Mouse (Mus musculus) midbrain, embryonic 10.5 days (tissue): ENCODE measurements at regions not wholly inside any gene's neighbourhood (a gene's known extent, or its start where the extent isn't known, plus 50 kb on each side); places are given as distances from the start of the nearest gene placed in this dataset.
"Not testable (repeated sequence)": the region's sequence is repeated elsewhere in the genome, so short reads cannot be mapped to it uniquely, and the experiment has no call there.

ENCODE experiments used
- DNase-seq: peaks from one replicate; pipeline ENCODE4 v3.0.0-alpha.2; 2017; ENCODE audit warnings: low spot score
- H3K27ac ChIP-seq: fragments of 300-500 bp; sonication (generic); replicated peaks from 2 replicates; pipeline ENCODE4 v1.5.1; 2016; ENCODE audit warnings: mild to moderate bottlenecking
- H3K27me3 ChIP-seq: fragments of 300-500 bp; sonication (generic); 2 replicates; pipeline ENCODE4 v1.6.1; 2016; ENCODE audit warnings: low read depth, mild to moderate bottlenecking; ENCODE audit not compliant: poor library complexity, severe bottlenecking
- H3K36me3 ChIP-seq: fragments of 300-500 bp; sonication (generic); 2 replicates; pipeline ENCODE4 v1.6.1; 2016; ENCODE audit warnings: mild to moderate bottlenecking, moderate library complexity
- H3K4me1 ChIP-seq: fragments of 300-500 bp; sonication (generic); 2 replicates; pipeline ENCODE4 v1.6.1; 2016
- H3K4me3 ChIP-seq: fragments of 300-500 bp; sonication (generic); 2 replicates; pipeline ENCODE4 v1.5.1; 2016; ENCODE audit warnings: mild to moderate bottlenecking, moderate library complexity
- H3K9me3 ChIP-seq: fragments of 300-500 bp; sonication (generic); replicated peaks from 2 replicates; pipeline ENCODE4 v1.6.1; 2016; ENCODE audit warnings: mild to moderate bottlenecking
- WGBS: fragments of 180-500 bp; shearing (Covaris S2); methylation state at CpG from one replicate; pipeline ENCODE4 v1.1.7; 2016; 5-methylcytosine and 5-hydroxymethylcytosine counted together

DNA sequence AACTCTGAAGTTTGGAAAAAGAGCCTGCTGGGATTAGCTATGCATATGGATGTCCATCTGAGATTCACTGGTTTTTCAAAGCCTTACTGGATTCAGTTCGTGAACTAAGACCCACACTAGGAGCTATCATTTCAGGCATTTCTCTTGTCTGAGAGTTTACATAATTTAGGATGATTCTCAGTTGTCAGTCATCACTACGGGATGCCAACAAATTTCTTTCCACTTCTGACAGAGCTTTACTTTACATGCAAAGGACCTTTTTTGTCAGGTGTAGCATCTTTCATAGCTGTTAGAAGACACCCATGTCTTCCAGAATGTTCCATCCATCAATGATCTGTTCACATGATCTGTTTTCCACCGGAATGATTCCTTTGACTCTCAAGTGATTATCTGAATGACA, 154.4 kb downstream of the Gm31371 start:
- H3K4me3 ChIP-seq, H3K9me3 ChIP-seq, H3K27me3 ChIP-seq, DNase-seq, H3K4me1 ChIP-seq, H3K27ac ChIP-seq, H3K36me3 ChIP-seq: not testable (repeated sequence)
- 75% methylated on average over 2 of the region's 3 CpGs for WGBS

GRCm38 (mm10) chr8:20098121-20098520, 194.9 kb downstream of the Gm31371 start:
- not testable (repeated sequence) for H3K36me3 ChIP-seq, H3K27me3 ChIP-seq, H3K27ac ChIP-seq, H3K4me1 ChIP-seq, DNase-seq, H3K4me3 ChIP-seq
- peaks cover 15% of the 10 kb centered on the region for H3K9me3 ChIP-seq
- 82% methylated on average over 5 of the region's 5 CpGs for WGBS

GRCm38 (mm10) chr8:20100241-20100640, 197.0 kb downstream of the Gm31371 start:
- not testable (repeated sequence) for H3K4me1 ChIP-seq, H3K27me3 ChIP-seq, H3K36me3 ChIP-seq, H3K4me3 ChIP-seq, H3K27ac ChIP-seq
- H3K9me3 ChIP-seq: peaks cover 15% of the 10 kb centered on the region
- WGBS: no CpG with 5 or more reads among the region's 1 CpGs
- peak; percentile 11 for DNase-seq

DNA sequence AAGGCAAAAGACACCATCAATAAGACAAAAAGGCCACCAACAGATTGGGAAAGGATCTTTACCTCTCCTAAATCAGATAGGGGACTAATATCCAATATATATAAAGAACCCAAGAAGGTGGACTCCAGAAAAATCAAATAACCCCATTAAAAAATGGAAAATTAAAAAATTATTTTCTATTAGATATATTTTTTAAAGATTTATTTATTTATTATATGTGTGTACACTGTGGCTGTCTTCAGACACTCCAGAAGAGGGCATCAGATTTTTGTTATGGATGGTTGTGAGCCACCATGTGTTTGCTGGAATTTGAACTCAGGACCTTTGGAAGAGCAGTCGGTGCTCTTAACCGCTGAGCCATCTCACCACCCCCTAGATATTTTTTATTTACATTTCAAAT, 199.2 kb downstream of the Gm31371 start:
- DNase-seq, H3K27me3 ChIP-seq, H3K4me3 ChIP-seq, H3K4me1 ChIP-seq, H3K9me3 ChIP-seq, H3K27ac ChIP-seq, H3K36me3 ChIP-seq: not testable (repeated sequence)
- no CpG with 5 or more reads among the region's 2 CpGs for WGBS

DNA sequence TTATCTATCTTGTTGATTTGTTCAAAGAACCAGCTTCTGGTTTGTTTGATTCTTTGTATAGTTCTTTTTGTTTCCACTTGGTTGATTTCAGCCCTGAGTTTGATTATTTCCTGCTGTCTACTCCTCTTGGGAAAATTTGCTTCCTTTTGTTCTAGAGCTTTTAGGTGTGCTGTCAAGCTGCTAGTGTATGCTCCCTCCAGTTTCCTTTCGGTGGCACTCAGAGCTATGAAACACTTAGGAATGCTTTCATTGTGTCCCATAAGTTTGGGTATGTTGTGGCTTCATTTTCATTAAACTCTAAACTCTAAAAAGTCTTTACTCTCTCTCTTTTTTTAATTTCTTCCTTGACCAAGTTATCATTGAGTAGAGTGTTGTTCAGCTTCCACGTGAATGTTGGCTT, 204.0 kb downstream of the Gm31371 start:
- not testable (repeated sequence) for H3K4me3 ChIP-seq, H3K27me3 ChIP-seq, H3K9me3 ChIP-seq, H3K27ac ChIP-seq, DNase-seq, H3K4me1 ChIP-seq, H3K36me3 ChIP-seq
- 80% methylated on average over 1 of the region's 2 CpGs for WGBS

- not testable (repeated sequence) for H3K4me3 ChIP-seq, H3K36me3 ChIP-seq, H3K4me1 ChIP-seq, H3K27ac ChIP-seq, DNase-seq, H3K27me3 ChIP-seq
- WGBS: 80% methylated on average over 2 of the region's 2 CpGs
- peaks cover 12% of the 10 kb centered on the region; the same call in 1 of the 2 replicates for H3K9me3 ChIP-seq
These were observed 213.6 kb downstream of the Gm31371 start for GRCm38 (mm10) chr8:20116785-20117184.

DNA sequence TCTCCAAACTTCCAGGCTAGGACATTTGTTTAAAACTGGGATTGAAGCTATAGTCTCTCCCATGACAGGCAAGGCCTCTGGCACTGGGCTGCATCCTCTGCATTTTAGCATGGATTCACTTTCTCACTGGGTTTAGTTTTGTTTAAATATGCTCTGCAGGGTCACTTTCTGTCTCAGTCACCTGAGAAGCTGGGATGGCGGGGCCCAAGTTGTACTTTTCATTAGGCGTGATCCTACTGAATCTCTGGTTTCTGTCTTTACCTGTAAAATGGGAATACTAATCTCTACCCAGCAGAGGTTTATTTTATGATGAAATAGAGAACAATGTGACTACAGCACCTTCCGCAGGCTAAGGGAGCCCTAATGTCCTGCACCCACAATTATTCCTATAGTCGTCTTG, 216.4 kb downstream of the Gm31371 start:
- H3K36me3 ChIP-seq, H3K27me3 ChIP-seq, H3K4me3 ChIP-seq, H3K27ac ChIP-seq, H3K4me1 ChIP-seq: not testable (repeated sequence)
- H3K9me3 ChIP-seq: peaks cover 13% of the 10 kb centered on the region; the same call in 1 of the 2 replicates
- WGBS: 76% methylated on average over 4 of the region's 4 CpGs
- DNase-seq: peak; percentile 1

DNA sequence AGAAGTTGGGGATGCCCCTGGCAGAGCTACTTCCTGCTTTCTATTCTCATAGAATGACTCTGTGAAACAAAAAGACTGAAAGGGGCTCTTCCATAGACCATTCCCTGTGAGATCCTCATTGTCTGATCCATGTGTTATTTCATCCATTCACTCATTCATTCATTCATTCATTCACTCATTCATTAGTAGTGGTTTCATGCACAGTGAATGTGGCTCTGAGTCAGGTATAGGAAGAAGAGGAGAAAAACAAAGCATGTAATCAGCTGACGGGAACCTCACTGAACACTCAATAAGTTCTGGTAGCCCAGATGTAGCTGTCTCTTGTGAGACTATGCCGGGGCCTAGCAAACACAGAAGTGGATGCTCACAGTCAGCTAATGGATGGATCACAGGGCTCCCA, 217.0 kb downstream of the Gm31371 start:
- WGBS: 89% methylated on average over 2 of the region's 2 CpGs
- H3K27me3 ChIP-seq, H3K27ac ChIP-seq, DNase-seq, H3K4me1 ChIP-seq, H3K4me3 ChIP-seq, H3K36me3 ChIP-seq: not testable (repeated sequence)
- H3K9me3 ChIP-seq: peaks cover 13% of the 10 kb centered on the region; the same call in 1 of the 2 replicates

- H3K4me3 ChIP-seq, H3K27me3 ChIP-seq, H3K4me1 ChIP-seq, H3K36me3 ChIP-seq, H3K27ac ChIP-seq: not testable (repeated sequence)
- peaks cover 13% of the 10 kb centered on the region; the same call in 1 of the 2 replicates for H3K9me3 ChIP-seq
- DNase-seq: peak; percentile 10
- 93% methylated on average over 10 of the region's 11 CpGs for WGBS
These were observed 218.3 kb downstream of the Gm31371 start for GRCm38 (mm10) chr8:20121391-20121909.

DNA sequence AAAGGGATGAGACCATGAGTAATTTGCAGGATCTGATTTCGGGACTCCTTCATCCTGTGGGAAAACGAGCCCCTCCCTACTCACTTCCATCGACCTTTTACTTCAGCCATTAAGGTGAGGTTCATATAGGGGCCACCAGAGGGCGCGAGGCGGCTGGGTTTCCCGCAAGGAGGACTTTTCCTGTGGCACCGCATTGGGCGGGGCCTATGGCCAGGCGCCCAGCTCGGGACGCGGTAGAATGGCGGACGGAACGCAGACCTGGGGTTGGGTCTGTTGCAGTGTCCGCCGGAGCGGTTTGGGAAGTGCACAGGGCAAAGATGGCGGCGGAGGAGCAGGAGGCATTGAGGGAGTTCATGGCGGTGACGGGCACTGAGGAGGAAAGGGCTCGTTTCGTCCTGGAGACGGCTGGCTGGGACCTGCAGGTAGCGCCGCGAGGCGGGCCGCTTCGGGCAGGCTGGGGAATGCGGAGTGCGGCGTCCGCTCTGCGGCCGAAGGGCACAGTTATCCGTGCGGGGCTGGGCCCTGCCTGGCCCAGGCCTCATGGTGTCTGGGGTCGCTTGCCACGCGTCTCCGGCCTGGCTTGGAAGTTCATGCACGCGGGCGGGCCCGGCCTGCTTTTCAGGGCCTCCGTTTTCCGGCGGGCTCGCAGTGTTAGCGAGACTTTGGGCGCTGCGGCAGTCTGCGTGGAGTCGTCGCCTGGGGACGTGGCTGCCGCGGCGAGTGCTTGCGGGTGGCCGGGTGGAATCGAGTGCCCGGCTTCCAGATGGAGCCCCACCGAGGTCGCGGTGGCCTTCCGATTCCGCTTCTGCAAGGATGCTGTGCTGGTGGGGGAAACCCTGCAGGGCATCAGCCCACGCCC, 219.1 kb downstream of the Gm31371 start:
- peak overlapping the region; percentile 61 for H3K4me3 ChIP-seq
- H3K4me1 ChIP-seq, H3K27me3 ChIP-seq, H3K36me3 ChIP-seq: not testable (repeated sequence)
- 14% methylated on average over 70 of the region's 72 CpGs for WGBS
- peak overlapping the region; percentile 89 for H3K27ac ChIP-seq
- DNase-seq: peak; percentile 93
- H3K9me3 ChIP-seq: peaks cover 13% of the 10 kb centered on the region; the same call in 1 of the 2 replicates

GRCm38 (mm10) chr8:20123545-20123944, 220.4 kb downstream of the Gm31371 start:
- not testable (repeated sequence) for H3K27me3 ChIP-seq, DNase-seq, H3K4me3 ChIP-seq, H3K4me1 ChIP-seq, H3K27ac ChIP-seq, H3K36me3 ChIP-seq
- 89% methylated on average over 5 of the region's 5 CpGs for WGBS
- H3K9me3 ChIP-seq: peaks cover 13% of the 10 kb centered on the region; the same call in 1 of the 2 replicates

DNA sequence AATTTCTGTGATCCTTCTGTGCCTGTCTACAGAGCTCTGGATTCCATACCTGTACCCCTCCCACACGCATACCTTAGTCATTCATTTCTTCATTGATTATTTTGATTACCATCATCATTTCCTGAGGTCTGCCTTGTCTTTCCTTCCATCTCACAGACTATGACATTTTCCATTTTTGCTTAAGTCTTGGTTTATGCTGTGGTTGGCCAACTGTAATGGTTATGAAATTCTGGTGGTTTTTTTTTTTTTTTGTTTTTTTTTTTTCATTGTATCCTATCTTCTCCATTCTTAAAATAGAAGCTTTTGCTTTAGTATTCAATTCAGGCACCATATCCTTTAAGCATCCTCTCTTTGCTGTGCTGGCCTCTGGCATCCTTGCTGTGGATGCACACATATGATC, 227.4 kb downstream of the Gm15319 start:
- not testable (repeated sequence) for DNase-seq, H3K4me3 ChIP-seq, H3K9me3 ChIP-seq, H3K4me1 ChIP-seq, H3K36me3 ChIP-seq, H3K27me3 ChIP-seq, H3K27ac ChIP-seq
- no CpG with 5 or more reads among the region's 1 CpGs for WGBS

DNA sequence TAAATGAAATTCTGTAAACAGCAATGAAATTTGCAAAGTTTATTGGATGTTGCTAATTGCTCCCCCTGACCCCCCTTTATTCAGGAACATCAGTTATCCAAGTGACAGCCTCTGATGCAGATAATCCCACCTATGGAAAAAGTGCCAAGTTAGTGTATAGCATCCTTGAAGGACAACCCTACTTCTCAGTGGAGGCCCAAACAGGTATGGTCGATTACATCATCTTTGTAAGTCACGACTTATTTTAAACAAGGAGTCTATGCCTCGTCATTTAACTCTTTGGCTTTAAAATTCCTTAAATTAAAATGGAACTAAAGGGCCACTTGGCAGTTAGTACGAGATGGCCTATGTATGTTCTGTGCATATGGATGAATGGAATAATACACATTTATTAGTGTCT, 217.6 kb downstream of the Gm15319 start:
- not testable (repeated sequence) for H3K27ac ChIP-seq, H3K36me3 ChIP-seq, H3K27me3 ChIP-seq, H3K4me3 ChIP-seq, DNase-seq, H3K4me1 ChIP-seq, H3K9me3 ChIP-seq
- WGBS: 86% methylated on average over 4 of the region's 4 CpGs
